Mouse (Mus musculus) CD4-positive helper T cell, adult 2 months (primary cell): Measurements from ENCODE around the gene Icmt.

Source experiments
- DNase-seq: peaks from one replicate; pipeline ENCODE4 v3.0.0-alpha.2; 2012; ENCODE audit warnings: low read depth, missing footprints, low spot score

The Icmt gene

DNA sequence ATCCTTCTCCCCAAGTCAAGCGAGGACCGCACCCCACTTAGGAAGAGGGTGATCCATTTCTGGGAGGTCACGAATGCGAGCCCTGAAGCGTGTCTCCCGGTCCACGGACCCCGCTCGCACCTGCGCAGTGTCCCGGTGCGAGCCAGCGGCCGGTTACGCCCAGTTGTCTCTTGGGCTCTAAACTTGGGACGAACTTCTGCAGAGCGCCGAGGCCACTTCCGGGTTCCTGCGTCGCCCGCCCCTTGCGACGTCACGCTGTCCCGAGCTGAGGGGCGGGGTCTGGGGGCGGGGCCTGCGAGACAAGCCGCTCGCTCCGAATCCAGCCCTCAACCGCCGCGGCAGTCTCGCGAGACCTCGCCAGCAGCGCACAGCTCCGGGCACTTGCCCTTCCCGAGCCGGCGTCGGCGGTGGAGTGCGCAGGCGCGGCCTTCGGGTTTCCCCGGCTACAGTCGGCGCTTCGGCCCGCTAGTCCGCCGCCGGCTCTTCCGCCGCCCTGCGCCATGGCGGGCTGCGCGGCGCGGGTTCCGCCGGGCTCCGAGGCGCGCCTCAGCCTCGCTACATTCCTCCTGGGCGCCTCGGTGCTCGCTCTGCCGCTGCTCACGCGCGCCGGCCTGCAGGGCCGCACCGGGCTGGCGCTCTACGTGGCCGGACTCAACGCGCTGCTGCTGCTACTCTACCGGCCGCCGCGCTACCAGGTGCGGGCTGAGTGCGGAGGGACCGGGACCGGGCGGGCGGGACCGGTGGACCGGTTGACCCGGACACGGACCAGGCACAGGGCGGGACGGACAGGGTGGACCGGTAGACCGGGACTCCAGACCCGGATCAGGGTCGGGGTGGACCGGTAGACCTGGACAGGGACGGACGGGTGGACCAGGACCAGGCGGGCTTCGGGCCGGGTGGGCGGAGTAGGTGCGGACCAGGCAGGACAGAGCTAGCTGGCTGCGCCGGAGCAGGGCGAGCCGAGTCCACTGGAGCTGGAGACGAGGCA, at the start of gene Icmt:
Gene Icmt, plus strand, starts transcription at position 354 of the 988 bp plus-strand sequence.
- DNase-seq: peak; percentile 99

DNA sequence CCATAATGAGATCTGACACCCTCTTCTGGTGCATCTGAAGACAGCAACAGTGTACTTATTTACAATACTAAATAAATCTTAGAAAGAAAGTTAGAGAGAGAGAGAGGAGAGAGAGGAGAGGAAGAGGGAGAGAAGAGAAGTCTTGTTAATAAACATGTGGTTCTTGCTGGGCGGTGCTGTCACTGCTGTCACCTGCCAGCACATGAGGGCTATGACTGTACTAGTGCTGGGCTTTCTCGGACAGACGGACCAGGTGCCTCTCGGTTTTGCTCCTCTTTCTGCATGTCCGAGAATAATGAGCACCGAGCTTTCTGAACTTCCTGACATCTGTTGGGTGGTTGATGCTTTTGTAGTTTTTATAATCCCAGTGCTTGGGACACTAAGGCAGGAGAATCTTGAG, 46.4 kb upstream of the Icmt start:
- no peak for DNase-seq

DNA sequence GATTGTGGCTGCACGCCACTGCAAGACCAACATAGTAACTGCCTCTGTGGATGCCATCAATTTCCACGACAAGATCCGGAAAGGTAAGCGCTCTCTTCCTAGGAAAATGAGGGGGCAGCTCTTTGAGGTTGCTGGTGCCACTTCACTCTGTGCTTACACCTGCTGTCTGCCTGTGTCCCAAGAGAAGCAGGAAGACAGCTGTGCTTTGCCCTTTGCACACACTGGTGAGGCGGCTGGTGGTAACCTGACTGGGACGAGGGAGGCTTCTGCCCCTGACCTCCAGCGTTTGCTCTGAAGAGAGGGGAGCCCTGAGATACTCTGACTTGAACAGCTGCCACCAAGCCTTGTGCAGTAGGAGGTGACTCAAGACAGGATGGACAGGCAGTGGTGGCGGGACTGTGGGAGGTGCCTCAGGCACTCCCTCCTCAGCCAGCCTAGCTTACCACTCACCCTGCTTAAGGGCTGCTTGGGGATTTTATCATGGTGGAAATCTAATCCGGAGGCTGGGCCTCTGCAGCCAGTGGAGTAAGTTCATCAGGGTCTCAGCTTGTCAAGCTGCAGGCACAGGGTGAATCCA, 43.8 kb upstream of the Icmt start:
- no peak for DNase-seq

DNA sequence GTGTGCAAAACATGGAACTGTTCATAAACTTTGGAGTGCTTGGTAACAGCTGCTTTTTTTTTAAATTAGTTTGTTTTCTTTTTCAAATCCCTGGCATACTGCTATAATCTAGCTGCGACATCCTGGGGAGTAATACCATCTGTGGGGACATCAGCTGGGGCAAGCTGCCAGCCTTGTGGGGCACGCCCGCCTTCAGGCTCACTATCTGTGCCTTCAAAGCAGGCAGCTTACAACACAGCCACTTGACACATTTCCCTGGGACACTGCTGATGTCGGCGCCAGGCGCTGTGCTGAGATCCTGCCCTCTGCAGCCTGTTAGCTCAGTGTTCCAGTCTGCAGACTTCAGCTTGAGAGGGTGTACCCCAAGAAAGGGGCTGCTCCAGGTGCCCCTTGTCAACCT, 40.0 kb upstream of the Icmt start:
- DNase-seq: no peak

DNA sequence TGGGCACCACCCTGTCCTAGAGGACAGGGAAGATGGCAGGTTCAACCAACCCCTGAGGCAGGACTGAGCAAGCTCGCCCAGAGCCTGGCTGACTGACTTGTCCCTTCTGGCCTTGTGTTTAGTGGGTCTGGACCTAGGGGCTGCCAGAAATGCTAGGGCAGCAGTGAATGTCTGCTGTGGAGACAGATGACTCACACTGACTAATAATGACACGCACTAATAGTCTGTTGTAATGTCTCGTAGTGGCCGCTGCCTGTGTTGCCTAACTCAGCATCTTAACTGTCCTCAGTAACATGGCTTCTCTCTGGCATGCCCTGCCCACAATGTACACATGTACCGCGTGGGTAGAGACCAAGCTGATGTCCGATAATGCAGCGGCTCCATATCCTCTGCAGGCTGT, 36.6 kb upstream of the Icmt start:
- DNase-seq: no peak

DNA sequence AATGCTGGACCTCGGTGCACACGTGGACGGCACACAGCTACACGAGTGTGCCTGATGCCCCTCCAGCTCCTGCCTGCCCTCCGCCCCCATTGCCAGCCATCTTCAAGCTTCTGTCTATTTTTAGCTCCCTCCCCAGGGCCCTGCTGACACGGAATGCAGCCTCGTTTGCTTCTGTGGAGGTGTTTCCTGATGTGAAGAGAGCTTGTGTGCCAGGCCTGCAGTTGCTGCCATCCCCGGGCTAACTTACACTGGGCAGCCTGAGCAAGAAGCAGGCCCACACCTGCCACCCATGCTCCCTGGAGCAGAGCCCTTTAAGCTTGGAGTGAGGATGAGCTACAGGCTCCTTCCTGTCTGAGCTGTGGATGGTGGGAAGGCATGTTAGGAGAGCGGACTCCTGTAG, 34.8 kb upstream of the Icmt start:
- no peak for DNase-seq

DNA sequence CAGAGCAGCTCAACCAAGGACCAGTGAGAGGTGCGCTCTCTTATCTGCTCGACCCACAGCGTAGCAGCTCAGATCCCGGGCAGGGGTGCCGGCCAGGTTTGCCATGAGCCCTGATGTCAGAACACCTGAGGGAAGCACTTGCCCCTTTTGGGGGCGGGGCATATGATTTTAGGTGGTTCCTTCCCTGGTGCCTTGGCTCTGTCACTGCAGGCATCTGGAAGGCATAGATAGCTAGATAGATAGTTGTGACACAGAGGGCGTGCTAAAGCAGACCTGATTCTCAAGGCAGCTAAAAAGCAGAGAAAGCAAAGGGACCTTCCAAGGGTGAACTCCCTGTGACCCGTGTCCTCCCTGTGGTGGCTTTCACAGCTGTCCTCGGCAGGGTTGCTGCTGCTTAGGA, 33.9 kb upstream of the Icmt start:
- DNase-seq: no peak

DNA sequence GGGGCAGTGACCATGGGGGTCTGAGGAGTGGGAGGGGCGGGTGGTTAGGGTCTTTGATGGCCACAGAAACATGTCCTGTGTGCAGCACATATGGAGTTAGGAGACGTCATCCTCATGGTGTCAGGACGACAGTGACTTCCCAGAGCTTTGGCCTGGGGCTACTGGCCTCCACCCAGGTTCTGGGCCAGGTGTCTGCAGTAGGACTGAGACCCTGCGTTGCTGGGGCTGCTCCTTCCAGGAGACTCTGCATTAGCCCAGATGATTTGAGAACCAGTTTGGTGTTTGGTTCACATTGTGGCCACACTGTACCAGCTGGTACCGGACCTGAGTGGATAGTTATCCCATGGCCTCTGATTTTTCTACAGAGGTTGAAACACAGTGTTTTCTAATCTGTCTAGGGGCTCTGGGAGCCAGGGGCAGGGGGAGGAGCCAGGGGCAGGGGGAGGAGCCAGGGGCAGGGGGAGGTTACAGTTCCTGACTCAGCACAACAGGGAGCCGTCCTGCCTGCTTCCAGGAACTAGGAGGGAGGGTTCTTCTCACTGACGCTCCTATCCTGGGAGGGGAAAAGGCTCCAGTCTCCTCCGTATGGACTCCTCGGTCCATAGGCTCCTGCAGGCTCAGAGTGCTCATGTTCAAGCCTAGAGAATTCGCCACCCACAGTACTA, 33.4 kb upstream of the Icmt start:
- DNase-seq: no peak

DNA sequence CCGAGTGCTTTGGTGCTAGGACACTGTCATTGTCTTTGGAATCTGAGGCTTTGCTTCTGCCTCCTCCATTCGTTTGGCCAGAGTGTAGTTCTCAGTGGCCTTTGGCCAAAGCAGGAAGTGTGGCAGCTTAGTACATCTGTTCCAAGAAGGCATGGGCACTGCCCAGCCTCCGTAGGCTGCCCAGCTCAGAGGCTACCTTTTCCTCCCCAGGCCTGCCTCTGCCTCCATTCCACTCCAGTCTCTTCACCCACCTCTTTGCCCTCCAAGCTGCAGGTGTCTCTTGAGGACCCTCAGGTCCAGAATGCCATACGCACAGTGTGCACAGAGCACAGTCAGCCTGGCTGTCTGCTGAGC, 32.9 kb upstream of the Icmt start:
- no peak for DNase-seq

DNA sequence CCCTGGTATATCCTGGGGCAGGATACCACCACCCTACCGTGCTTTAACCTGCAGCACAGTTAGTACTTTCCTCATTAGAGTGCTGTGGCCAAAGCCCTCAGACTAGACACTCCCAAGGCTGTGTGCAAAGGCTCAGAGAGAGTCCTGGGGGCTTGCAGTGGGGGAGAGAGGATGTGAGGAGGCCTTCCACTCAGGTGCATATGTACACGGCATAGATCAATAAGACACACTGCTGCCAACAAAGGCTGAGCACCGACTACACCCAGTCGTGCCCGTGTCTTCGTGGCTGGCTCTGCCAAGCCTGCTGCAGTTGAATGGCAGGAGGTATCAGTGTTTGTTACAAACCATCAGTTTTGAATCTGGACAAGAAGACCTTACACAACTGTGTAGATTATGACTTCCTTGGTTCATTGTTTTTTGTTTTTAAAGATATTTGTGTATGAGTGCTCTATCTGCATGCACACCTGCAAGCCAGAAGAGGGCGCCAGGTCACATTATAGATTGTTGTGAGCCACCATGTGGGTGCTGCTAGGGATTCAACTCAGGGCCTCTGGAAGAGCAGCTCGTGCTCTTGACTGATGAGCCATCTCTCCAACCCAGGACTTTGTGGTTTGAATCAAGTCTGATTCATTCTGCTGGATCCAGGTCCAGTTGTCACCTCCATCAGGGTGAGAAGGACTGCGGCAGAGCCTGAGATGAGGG, 32.0 kb upstream of the Icmt start:
- DNase-seq: no peak

DNA sequence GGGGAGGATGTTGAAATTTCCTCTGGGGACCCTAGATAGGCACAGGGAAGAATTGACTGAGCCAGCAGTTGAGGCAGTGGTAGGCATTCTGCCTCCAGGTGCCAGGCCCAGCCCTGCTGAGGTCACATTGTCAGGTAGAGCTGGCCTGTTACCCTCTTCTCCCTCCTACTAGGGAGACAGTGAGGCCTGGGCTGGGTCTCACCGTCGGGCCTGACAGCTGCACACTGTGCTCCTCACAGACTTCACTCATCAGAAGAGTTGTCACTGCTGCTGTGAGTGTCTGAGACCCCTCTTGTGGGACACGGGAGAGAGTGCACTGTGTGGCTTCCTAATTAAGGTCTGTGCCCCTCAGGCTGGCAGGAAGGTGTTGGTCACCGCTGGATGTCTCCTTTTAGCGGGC, 31.2 kb upstream of the Icmt start:
- DNase-seq: no peak

DNA sequence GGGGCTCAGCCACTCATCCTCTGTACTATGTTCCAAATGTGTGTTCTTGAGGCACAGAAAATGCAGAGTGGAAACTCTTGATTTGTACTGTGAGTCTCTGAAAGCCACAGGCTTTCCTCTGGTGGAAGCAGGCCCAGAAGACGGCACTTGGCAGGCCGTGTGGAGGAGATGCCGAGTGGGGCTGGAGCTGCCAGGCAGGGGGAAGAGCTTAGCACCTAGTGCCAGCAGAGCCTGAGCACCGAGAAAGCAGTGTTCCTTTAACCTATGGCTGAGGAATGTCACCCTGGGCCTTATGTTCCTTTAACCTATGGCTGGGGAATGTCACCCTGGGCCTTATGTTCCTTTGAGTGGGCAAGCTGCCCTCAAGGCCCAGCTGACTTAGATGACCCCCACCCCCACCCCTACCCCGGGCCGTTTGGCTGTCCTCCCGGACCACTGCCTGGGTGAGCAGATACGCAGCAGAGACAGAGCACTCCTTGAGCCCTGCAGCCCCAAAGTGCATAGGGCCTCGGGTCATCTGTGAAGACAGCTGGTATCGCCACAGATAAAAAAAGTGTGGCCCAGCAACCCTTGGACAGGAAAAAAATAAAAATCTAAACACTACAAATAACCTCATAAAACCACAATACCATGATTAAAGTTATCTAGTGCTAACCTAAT, 30.7 kb upstream of the Icmt start:
- no peak for DNase-seq

DNA sequence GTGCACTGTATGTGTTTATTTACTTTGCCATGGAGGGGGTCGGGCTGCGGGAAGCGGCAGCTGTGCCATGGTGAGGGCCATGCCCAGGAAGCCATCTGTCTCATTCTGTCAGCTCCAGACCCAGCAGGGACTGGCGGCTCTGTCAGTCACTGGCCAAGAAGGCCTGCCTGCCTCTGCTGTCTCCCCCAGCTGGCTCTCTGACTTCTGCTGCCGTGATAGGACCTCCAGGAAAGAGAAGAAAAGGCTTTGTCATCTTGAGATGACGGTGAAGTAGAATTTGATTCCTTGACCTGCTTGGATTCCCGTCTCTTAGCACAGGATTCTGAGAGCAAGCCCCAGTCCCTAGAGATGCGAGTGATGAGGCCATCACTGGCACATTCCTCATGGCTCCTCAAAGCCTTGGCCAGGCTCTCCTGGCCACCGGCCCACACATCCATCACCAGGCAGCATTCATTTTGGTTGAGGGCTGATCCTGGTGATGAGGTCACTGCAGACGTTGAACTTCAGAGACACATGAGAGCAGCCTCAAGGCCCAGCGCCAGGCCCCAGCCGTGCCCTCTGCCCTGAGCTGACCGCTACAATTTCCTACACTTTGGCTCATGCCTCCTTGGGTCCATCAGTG, 29.2 kb upstream of the Icmt start:
- no peak for DNase-seq

DNA sequence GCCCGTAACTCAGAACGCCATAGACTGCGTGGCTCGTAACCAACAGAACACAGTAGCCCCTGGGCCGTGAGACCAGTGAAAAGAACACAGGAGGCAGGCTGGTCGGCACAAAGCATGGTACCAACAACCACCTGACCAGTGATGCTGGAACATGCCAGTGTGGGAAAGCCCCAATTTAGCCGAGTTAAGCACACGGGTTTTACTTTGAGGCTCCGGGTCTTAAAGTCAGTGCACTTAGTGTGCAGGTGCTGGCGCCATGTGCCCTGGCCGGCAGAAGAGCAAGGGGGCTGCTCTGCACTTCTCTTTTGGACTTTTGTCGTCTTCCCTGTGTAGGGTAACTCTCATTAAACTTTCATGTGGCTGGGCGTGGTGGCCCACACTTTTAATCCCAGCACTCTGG, 27.1 kb upstream of the Icmt start:
- DNase-seq: no peak

DNA sequence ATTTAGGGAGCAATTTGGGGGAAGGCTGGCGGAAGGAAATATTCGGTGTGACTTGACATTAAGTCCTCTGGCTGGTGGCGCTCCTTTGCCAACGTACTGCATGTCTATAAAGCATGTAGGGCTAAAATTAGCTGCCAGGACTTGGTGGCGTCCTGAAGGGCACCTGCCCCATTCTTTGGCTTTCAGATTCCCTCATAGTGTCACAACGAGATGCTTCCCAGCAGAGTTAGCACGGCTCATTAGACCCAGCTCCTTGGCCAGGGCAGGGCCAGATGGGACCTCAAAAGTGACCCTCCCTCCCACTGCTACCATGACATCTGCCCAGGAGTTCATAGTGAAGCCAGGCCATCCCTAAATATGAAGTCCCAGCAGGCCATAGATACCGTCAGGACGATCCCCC, 26.4 kb upstream of the Icmt start:
- DNase-seq: no peak

DNA sequence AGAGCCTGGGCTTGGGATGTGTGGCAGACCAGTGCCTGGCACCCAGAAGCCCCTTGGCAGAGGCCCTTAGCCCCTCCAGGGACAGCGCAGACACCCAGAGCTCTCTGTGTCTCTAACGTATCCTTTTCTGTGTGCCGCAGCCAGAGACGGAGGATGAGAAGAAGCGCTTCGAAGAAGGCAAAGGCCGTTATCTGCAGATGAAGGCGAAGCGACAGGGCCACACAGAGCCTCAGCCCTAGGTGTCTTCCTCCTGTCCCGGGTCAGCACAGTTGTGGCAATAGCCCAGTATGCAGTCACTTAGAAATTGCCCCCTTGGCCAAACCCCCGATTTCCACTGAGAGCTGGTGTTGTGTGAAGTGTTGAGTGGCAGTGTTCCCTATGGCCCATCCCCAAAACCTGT, 25.7 kb upstream of the Icmt start:
- no peak for DNase-seq

DNA sequence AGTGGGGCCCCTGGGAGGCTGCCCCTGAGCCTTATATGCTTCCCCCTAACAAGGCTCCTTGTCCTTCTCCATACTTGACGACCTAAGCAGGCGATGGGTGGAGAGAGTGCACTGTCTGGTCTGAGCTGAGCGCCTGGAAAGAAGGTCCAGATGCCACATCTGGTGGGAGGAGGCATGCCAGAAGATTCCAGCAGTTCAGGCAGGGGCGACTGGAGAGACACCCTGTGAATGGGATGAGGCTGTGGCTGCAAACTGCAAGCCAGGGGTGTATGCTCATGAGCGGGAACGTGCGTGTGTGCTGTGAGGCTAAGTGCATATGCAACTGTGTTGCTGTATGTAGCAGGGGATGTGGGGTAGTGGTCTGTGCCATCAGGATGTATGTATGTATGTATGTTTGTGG, 25.0 kb upstream of the Icmt start:
- DNase-seq: no peak

DNA sequence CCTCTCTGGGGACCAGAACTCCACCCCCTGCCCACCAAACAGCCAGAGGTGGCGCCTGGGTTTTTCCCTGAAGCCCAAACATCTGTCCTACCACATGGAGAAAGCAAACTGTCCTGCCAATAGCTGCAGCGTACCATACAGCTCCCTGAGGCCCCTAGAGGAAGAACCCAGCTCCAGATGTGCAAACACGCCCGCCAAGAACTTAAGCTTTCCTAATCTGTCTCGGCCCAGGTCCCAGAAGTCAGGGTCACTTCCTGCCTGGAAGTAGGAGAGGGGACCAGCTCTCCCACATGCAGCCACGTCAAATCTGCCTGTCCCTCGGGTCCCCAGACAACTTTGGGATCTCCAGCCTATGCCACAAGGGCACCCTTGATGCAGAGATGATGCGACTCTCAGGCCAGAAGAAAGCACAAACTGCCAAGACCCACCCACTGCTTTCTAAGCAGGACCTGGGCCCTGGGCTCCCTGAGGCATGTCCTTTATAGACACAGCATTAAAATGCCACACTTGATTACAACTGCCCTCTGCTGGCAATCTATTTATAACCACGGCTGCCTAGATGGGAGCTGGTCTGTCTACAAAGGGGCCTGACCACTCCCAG, 24.5 kb upstream of the Icmt start:
- no peak for DNase-seq

DNA sequence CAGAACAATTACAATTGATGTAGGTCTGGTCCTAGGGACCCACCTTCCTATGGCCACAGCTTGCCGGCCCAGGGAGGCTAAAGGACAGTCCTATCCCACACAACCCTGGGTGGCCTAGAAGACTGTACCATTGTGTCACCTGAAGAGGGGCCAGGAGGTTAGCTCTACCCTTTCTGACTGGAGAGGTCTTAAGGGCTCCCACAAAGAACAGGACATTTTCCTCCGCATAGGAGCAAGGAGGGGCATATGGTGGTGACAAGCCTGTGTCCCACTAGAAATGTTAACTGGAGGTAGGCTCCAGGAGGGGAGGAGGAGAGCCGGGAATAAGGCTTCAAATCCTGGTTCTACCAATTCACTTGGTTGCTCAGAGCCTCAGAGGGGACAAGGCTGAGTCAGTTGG, 23.8 kb upstream of the Icmt start:
- DNase-seq: no peak

DNA sequence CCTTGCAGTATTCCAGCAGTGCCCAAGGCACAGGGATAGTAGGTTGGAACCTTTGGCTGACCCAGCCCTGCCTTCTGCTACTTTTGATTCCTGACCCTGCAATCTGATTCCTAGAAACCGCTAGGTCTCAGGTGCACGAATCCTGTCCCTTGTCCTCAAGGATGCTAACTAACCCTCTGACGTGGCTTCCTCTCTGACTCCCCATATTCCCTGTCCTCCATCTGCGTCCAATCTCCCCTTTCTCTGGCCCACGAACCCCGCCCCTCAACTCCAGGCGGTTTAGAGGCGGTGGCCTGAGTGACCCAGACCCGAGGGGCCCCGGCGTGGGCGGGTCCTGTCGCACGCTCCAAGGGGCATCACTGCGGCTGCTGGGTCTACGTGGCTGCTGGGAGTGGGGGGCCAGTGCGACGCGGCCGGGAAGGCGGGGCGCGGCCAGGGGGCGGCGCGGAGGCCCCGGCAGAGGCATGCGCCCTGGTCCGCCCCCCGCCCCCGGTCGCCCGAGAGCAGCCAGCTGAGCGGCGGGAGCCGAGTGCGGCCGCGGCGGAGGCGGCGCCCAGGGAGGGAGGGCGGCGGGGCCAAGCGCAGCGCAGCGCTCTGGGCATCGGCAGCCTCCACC, 23.3 kb upstream of the Icmt start, which contains the start of gene Gpr153:
Gene Gpr153, plus strand, starts transcription at position 612 of the 616 bp plus-strand sequence.
- peak; percentile 36 for DNase-seq
